Mouse (Mus musculus): ENCODE measurements around the gene E2f4. TPM values are rescaled to one million over a fixed set of nuclear protein-coding genes. Genes with fewer than 3 reads are reported as not detected.

The E2f4 gene
- polyA plus RNA-seq, 1 experiment from 2014 or later = 51.0 TPM

GRCm38 (mm10) chr8:105310118-105310517 lies 12.7 kb downstream of the E2f4 start:
- Histone ChIP-seq H3K4me1 (replicated peaks) (peaks cover 12% of the 10 kb centered on the region), H3K4me2 (no peak overlapping the region), H3K36me3 (peaks cover 39% of the 10 kb centered on the region), H3K4me3 (no peak overlapping the region), H3K27me3 (no peaks in the 10 kb centered on the region), H3K9ac (no peak overlapping the region), H3K27ac (replicated peaks) (no peak overlapping the region), H3K9me3 (no peaks in the 10 kb centered on the region)
- ATAC-seq (ENCODE audit: low FRiP score, low read depth) = no peak
- 89% methylated on average over 8 of the region's 8 CpGs for WGBS

DNA sequence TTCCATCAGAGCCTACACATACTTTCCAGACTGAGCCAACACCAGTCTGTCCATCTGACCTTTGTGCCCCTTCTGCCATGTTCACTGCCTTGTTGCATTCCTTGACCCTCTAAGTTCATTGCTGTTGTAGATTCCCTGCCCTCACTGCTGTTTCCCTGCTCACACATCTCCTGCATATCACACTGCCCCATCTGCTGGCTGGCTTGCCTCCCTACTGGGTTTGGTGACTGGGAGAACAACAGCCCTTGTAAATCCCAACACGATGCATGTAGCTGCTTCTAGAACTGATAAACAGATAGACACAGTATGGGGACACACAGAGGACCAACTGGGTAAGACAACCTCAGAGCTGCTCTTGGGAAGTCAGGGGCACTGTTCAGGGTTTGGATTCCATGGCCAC lies 14.3 kb downstream of the E2f4 start:
- Histone ChIP-seq H3K9me3 (no peaks in the 10 kb centered on the region), H3K9ac (no peak overlapping the region), H3K27ac (replicated peaks) (no peak overlapping the region), H3K36me3 (peaks cover 52% of the 10 kb centered on the region), H3K27me3 (no peaks in the 10 kb centered on the region), H3K4me3 (no peak overlapping the region), H3K4me2 (no peak overlapping the region), H3K4me1 (replicated peaks) (no peaks in the 10 kb centered on the region)
- WGBS = 87% methylated on average over 1 of the region's 1 CpGs
- ATAC-seq (ENCODE audit: low FRiP score, low read depth) = no peak

- no peaks in the 10 kb centered on the region for H3K4me1 ChIP-seq (replicated peaks)
- 94% methylated on average over 8 of the region's 8 CpGs for WGBS
- H3K9ac ChIP-seq = no peak overlapping the region
- no peaks in the 10 kb centered on the region for H3K27me3 ChIP-seq
- H3K27ac ChIP-seq (replicated peaks) = no peak overlapping the region
- H3K36me3 ChIP-seq = peaks cover 50% of the 10 kb centered on the region
- H3K4me3 ChIP-seq = no peak overlapping the region
- no peak overlapping the region for H3K4me2 ChIP-seq
- ATAC-seq (ENCODE audit: low FRiP score, low read depth) = no peak
- H3K9me3 ChIP-seq = no peaks in the 10 kb centered on the region
Measured at GRCm38 (mm10) chr8:105312891-105313481, 15.5 kb downstream of the E2f4 start.

GRCm38 (mm10) chr8:105313622-105314402 lies 16.3 kb downstream of the E2f4 start:
- 83% methylated on average over 9 of the region's 9 CpGs for WGBS
- no peak overlapping the region for H3K27ac ChIP-seq (replicated peaks)
- ATAC-seq (ENCODE audit: low FRiP score, low read depth) = no peak
- no peak overlapping the region for H3K4me3 ChIP-seq
- H3K9ac ChIP-seq = no peak overlapping the region
- no peak overlapping the region for H3K4me2 ChIP-seq
- peaks cover 46% of the 10 kb centered on the region for H3K36me3 ChIP-seq
- H3K4me1 ChIP-seq (replicated peaks) = no peaks in the 10 kb centered on the region
- H3K27me3 ChIP-seq = no peaks in the 10 kb centered on the region
- no peaks in the 10 kb centered on the region for H3K9me3 ChIP-seq

DNA sequence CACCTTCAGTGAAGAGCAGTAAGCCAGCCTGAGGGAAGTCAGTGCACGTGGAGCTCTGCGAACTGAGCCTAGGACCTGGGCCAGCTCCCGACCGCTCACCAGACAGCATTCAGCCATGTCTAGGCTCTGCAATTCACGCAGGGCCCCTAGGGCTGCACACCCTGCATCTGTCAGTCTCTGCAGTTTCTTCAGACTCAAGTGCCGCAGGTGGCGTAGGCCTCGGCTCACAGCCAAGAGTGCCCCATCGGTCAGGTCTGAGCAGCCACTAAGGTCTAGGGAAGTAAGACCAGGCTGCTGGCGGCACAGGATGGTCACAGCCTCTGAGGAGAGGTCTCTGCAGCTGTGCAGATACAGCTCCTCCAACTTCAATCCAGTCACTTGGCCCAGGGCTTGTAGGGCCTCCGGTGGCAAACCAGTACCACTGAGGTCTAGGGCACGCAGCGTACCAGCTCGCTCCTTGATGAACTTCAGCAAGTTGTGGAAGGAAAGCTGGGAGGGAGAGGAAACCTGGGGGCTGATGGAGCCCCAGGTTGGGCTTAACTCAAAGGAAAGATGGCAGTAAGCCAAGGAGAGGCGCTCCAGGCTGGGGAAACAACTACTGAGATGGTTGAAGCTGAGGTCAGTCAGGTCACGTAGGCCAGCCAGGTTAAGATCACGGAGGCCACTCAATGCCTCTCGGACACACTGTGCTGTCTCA lies 17.8 kb downstream of the E2f4 start:
- Histone ChIP-seq H3K9ac (no peak overlapping the region), H3K9me3 (no peaks in the 10 kb centered on the region), H3K4me1 (replicated peaks) (no peaks in the 10 kb centered on the region), H3K36me3 (peaks cover 49% of the 10 kb centered on the region), H3K4me2 (no peak overlapping the region), H3K4me3 (no peak overlapping the region), H3K27me3 (no peaks in the 10 kb centered on the region), H3K27ac (replicated peaks) (no peak overlapping the region)
- WGBS = 89% methylated on average over 18 of the region's 18 CpGs
- 0 out of 2 replicates have a peak, but pooled peaks have one; percentile 12 for ATAC-seq (ENCODE audit: low FRiP score, low read depth)

DNA sequence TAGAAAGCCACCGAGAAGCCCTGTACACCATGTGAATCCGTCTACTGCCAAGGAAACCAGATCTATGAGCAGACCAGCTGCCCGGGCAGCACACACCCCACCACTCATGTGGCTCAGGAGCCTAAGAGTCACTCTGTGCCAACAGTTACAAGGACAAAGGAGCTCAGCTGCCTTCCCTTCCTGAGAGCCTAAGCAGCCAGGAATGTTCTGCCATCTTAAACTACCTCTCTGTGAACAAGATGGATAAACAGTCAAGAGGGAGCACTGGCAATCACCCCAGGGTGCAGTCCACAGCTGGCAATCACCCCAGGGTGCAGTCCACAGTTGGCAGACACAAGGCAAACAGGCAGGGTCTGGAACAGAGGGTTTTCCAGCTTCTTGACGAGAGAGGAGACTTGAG lies 20.5 kb downstream of the E2f4 start:
- 72% methylated on average over 4 of the region's 4 CpGs for WGBS
- Histone ChIP-seq H3K9me3 (no peaks in the 10 kb centered on the region), H3K27ac (replicated peaks) (no peak overlapping the region), H3K4me2 (no peak overlapping the region), H3K4me3 (no peak overlapping the region), H3K36me3 (peaks cover 49% of the 10 kb centered on the region), H3K27me3 (no peaks in the 10 kb centered on the region), H3K9ac (no peak overlapping the region), H3K4me1 (replicated peaks) (no peaks in the 10 kb centered on the region)
- ATAC-seq (ENCODE audit: low FRiP score, low read depth) = no peak

DNA sequence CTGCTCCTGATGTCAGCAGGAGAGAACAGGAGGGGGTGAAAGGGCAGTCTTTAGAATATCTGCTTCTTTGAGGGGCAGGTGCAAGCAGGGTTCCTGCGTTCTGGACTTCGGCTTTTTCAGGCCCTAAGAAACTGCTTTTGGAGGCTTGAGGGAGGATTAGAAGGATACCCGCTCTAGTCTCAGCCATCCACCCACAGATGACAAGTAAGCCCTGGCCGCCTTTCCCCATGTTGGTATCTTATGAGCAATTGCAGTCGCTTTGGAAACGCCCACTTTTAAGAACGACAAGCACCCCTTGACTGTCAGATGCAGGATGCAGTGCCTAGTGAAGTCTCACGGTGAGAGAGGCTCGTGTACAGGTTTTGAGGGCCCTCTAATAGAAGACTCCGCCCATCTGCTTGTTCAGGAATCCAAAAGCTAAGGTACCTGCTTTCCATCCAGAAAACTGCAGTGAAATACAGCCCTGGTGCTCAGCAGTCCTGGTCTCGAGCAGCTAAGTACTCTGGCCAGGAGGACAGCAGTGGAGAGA lies 21.3 kb downstream of the E2f4 start:
- Histone ChIP-seq H3K4me3 (no peak overlapping the region), H3K9me3 (no peaks in the 10 kb centered on the region), H3K27me3 (no peaks in the 10 kb centered on the region), H3K9ac (no peak overlapping the region), H3K36me3 (peaks cover 41% of the 10 kb centered on the region), H3K4me1 (replicated peaks) (no peaks in the 10 kb centered on the region), H3K27ac (replicated peaks) (no peak overlapping the region), H3K4me2 (no peak overlapping the region)
- 91% methylated on average over 11 of the region's 11 CpGs for WGBS
- no peak for ATAC-seq (ENCODE audit: low FRiP score, low read depth)

DNA sequence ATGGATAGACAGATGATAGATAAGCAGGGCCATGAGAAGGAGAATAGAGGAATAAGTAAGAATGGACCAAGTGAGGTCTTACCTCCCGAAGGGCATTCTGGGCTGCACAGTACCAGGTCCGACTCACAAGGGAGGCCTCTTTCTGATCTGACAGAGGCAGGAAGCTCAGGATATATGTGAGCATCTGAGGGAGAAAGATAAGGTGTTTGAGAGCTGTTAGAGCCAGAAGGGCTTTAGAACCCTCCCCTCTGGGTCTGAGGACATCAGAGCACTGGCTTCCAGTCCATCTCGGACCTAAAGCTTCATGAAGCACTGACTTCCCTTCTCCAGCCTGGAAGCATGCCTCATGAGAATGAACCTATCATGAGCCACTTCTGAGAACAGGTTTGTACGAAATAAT lies 25.7 kb downstream of the E2f4 start:
- Histone ChIP-seq H3K4me2 (no peak overlapping the region), H3K4me3 (no peak overlapping the region), H3K9ac (no peak overlapping the region), H3K4me1 (replicated peaks) (peaks cover 24% of the 10 kb centered on the region), H3K36me3 (peaks cover 18% of the 10 kb centered on the region), H3K27ac (replicated peaks) (no peak overlapping the region), H3K9me3 (no peaks in the 10 kb centered on the region), H3K27me3 (no peaks in the 10 kb centered on the region)
- no peak for ATAC-seq (ENCODE audit: low FRiP score, low read depth)
- 91% methylated on average over 4 of the region's 4 CpGs for WGBS

GRCm38 (mm10) chr8:105325641-105326093 lies 28.2 kb downstream of the E2f4 start:
- ATAC-seq (ENCODE audit: low FRiP score, low read depth) = peak; percentile 65
- Histone ChIP-seq H3K27ac (replicated peaks) (peak overlapping the region; percentile 83), H3K4me3 (peak overlapping the region; percentile 68), H3K9me3 (no peaks in the 10 kb centered on the region), H3K4me1 (replicated peaks) (peaks cover 24% of the 10 kb centered on the region), H3K36me3 (peaks cover 31% of the 10 kb centered on the region), H3K27me3 (no peaks in the 10 kb centered on the region), H3K9ac (peak overlapping the region; percentile 87), H3K4me2 (peak overlapping the region; percentile 90)
- WGBS = under 1% methylated on average over 12 of the region's 12 CpGs

DNA sequence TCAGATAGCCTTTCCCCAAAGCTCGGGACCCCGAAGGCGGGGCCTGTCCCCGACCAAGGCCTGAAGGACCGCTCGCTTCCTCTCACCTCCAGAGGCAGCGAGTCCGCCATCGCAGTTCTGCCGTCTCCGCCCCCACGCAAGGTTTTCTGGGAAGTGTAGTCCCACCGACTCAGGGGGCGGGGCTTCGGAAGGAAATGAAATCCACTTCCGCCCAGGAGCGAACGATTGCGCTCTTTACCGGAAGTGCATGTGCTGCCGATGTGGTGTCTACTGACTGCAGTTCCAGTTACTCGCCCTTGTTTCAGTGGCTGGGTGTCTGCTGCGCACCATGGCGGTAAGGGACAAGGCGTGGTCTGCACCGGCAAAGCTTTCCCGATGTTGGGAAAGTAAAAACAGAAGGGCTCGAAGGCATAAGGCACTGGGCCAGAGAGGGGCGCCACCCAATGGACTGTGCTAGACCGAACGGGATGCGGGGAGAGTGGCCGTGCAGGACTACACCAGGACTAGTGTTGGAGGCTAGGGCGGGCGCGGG lies 28.7 kb downstream of the E2f4 start, which contains the start of the genes Lrrc29 and Tmem208:
Gene Lrrc29, minus strand, starts transcription at position 138 of the 532 bp plus-strand sequence.
Gene Tmem208, plus strand, starts transcription at position 214 of the 532 bp plus-strand sequence.
- H3K36me3 ChIP-seq = peaks cover 36% of the 10 kb centered on the region
- peak; percentile 94 for ATAC-seq (ENCODE audit: low FRiP score, low read depth)
- peak within 1 kb of the TSS; percentile 87 for H3K9ac ChIP-seq
- no peaks in the 10 kb centered on the region for H3K27me3 ChIP-seq
- peak within 1 kb of the TSS; percentile 68 for H3K4me3 ChIP-seq
- WGBS = under 1% methylated on average over 36 of the region's 36 CpGs
- peak within 1 kb of the TSS; percentile 83 for H3K27ac ChIP-seq (replicated peaks)
- peak within 1 kb of the TSS; percentile 90 for H3K4me2 ChIP-seq
- H3K9me3 ChIP-seq = no peaks in the 10 kb centered on the region
- peaks cover 24% of the 10 kb centered on the region for H3K4me1 ChIP-seq (replicated peaks)

- Histone ChIP-seq H3K36me3 (peaks cover 44% of the 10 kb centered on the region), H3K27ac (replicated peaks) (peak overlapping the region; percentile 83), H3K4me1 (replicated peaks) (peaks cover 24% of the 10 kb centered on the region), H3K9ac (peak overlapping the region; percentile 87), H3K4me2 (peak overlapping the region; percentile 90), H3K9me3 (no peaks in the 10 kb centered on the region), H3K27me3 (no peaks in the 10 kb centered on the region), H3K4me3 (peak overlapping the region; percentile 68)
- 43% methylated on average over 6 of the region's 6 CpGs for WGBS
- ATAC-seq (ENCODE audit: low FRiP score, low read depth) = no peak
Measured at GRCm38 (mm10) chr8:105326968-105327367, 29.5 kb downstream of the E2f4 start.

All from hindbrain, embryonic 15.5 days (tissue).